12 mouse cellular contexts compared by ENCODE assay signal in genomic region chr9:97602476-97602875, GRCm38 (mm10).
DNase-seq lines count a peak whose midpoint lies in the region; ATAC-seq and TF ChIP-seq lines count a peak whose summit lies in the region.
"Had no signal": no experiment of that assay in that cellular context is flagged by ENCODE, and none has a peak within 500 bp of the region (broad histone marks: within the 10 kb centered on the region; RNA-seq: fewer than 3 reads in every experiment).

No protein-coding gene starts in this region.

- no peak for TF ChIP-seq CTCF in liver, postnatal 0 days (IDR thresholded peaks at IDR 0.05; ENCODE audit: low read depth)
- TF ChIP-seq CTCF in forebrain, postnatal 0 days (IDR thresholded peaks at IDR 0.05; ENCODE audit: low read depth): no peak

- DNase-seq in cerebellum, postnatal 10 days: peak; percentile 68 to 79
- DNase-seq in cerebellum, adult 8-10 months: no peak
- peak; percentile 33 for DNase-seq in midbrain, embryonic 14.5 days
- peak; percentile 28 for DNase-seq in limb, embryonic 10.5 days (ENCODE audit: low spot score)
- DNase-seq in liver, postnatal 0 days: no peak
- no peak for DNase-seq in forebrain, postnatal 0 days
- DNase-seq: kidney, adult 11 months; thymus, adult 18-20 months had no signal

- H3K27ac ChIP-seq in midbrain, embryonic 14.5 days (replicated peaks; ENCODE audit: low read depth, low read length): no peak overlapping the region
- H3K27ac ChIP-seq in midbrain, embryonic 15.5 days: no peak overlapping the region
- H3K27ac ChIP-seq in limb, embryonic 10.5 days: no peak overlapping the region
- H3K27ac ChIP-seq in liver, embryonic 12.5 days: no peak overlapping the region
- H3K27ac ChIP-seq in liver, postnatal 0 days (ENCODE audit: low read depth): no peak overlapping the region
- no peak overlapping the region for H3K27ac ChIP-seq in forebrain, postnatal 0 days (ENCODE audit: low read depth, low read length)
- H3K27ac ChIP-seq: limb, embryonic 12.5 days had no signal

- H3K4me1 ChIP-seq in midbrain, embryonic 14.5 days (ENCODE audit: control insufficient read depth, insufficient read depth, low read length): no peaks in the 10 kb centered on the region
- H3K4me1 ChIP-seq in midbrain, embryonic 15.5 days: peaks cover 3% of the 10 kb centered on the region; the same call in 1 of the 2 replicates
- H3K4me1 ChIP-seq in limb, embryonic 10.5 days: peaks cover 4% of the 10 kb centered on the region; the same call in 1 of the 2 replicates
- no peaks in the 10 kb centered on the region for H3K4me1 ChIP-seq in liver, embryonic 12.5 days
- no peaks in the 10 kb centered on the region for H3K4me1 ChIP-seq in liver, postnatal 0 days (ENCODE audit: insufficient read depth)
- peaks cover 5% of the 10 kb centered on the region; the same call in 1 of the 2 replicates for H3K4me1 ChIP-seq in forebrain, postnatal 0 days (ENCODE audit: insufficient read depth)

- 68% methylated on average over 5 of the region's 5 CpGs for WGBS in midbrain, embryonic 14.5 days
- WGBS in midbrain, embryonic 15.5 days: 57% methylated on average over 5 of the region's 5 CpGs
- 72% methylated on average over 5 of the region's 5 CpGs for WGBS in limb, embryonic 10.5 days
- 72% methylated on average over 5 of the region's 5 CpGs for WGBS in liver, embryonic 12.5 days (ENCODE audit: insufficient replicate concordance)
- WGBS in liver, postnatal 0 days (ENCODE audit: insufficient replicate concordance): 67% methylated on average over 5 of the region's 5 CpGs
- 68% methylated on average over 5 of the region's 5 CpGs for WGBS in forebrain, postnatal 0 days

- H3K4me2 ChIP-seq in midbrain, embryonic 14.5 days (ENCODE audit: low read length): no peak overlapping the region
- no peak overlapping the region for H3K4me2 ChIP-seq in midbrain, embryonic 15.5 days
- H3K4me2 ChIP-seq in liver, embryonic 12.5 days: no peak overlapping the region
- no peak overlapping the region for H3K4me2 ChIP-seq in liver, postnatal 0 days (ENCODE audit: low read depth, low read length)
- no peak overlapping the region for H3K4me2 ChIP-seq in forebrain, postnatal 0 days (ENCODE audit: low read depth)
- H3K4me2 ChIP-seq: limb, embryonic 12.5 days had no signal

- H3K4me3 ChIP-seq in midbrain, embryonic 14.5 days (replicated peaks; ENCODE audit: low read depth, low read length): no peak overlapping the region
- no peak overlapping the region for H3K4me3 ChIP-seq in midbrain, embryonic 15.5 days
- H3K4me3 ChIP-seq in limb, embryonic 10.5 days: no peak overlapping the region
- no peak overlapping the region for H3K4me3 ChIP-seq in liver, embryonic 12.5 days
- no peak overlapping the region for H3K4me3 ChIP-seq in liver, postnatal 0 days (ENCODE audit: low read depth, low read length)
- H3K4me3 ChIP-seq in forebrain, postnatal 0 days (ENCODE audit: low read depth, low read length): no peak overlapping the region
- H3K4me3 ChIP-seq: limb, embryonic 12.5 days had no signal

- no peak for ATAC-seq in midbrain, embryonic 14.5 days (ENCODE audit: low FRiP score, low TSS enrichment)
- no peak for ATAC-seq in midbrain, embryonic 15.5 days (replicated peaks)
- no peak for ATAC-seq in liver, embryonic 12.5 days
- no peak for ATAC-seq in liver, postnatal 0 days
- ATAC-seq in forebrain, postnatal 0 days: no peak; the same call in 1 of the 2 replicates
- ATAC-seq: lung, postnatal 0 days had no signal

- no peaks in the 10 kb centered on the region for H3K36me3 ChIP-seq in midbrain, embryonic 14.5 days (ENCODE audit: control insufficient read depth, insufficient read depth, low read length)
- H3K36me3 ChIP-seq in midbrain, embryonic 15.5 days (replicated peaks): no peaks in the 10 kb centered on the region
- no peaks in the 10 kb centered on the region for H3K36me3 ChIP-seq in limb, embryonic 10.5 days
- H3K36me3 ChIP-seq in liver, embryonic 12.5 days: no peaks in the 10 kb centered on the region
- H3K36me3 ChIP-seq in liver, postnatal 0 days (replicated peaks; ENCODE audit: insufficient read depth, low read length): no peaks in the 10 kb centered on the region
- no peaks in the 10 kb centered on the region for H3K36me3 ChIP-seq in forebrain, postnatal 0 days (ENCODE audit: insufficient read depth)
- H3K36me3 ChIP-seq: limb, embryonic 12.5 days had no signal

- H3K9ac ChIP-seq in midbrain, embryonic 14.5 days (replicated peaks; ENCODE audit: low read length): no peak overlapping the region
- no peak overlapping the region for H3K9ac ChIP-seq in midbrain, embryonic 15.5 days
- H3K9ac ChIP-seq in liver, embryonic 12.5 days: no peak overlapping the region
- no peak overlapping the region for H3K9ac ChIP-seq in liver, postnatal 0 days (replicated peaks)
- no peak overlapping the region for H3K9ac ChIP-seq in forebrain, postnatal 0 days
- H3K9ac ChIP-seq: limb, embryonic 12.5 days had no signal

- H3K9me3 ChIP-seq in midbrain, embryonic 14.5 days (ENCODE audit: control insufficient read depth, low read length): no peaks in the 10 kb centered on the region
- no peaks in the 10 kb centered on the region for H3K9me3 ChIP-seq in midbrain, embryonic 15.5 days
- H3K9me3 ChIP-seq in limb, embryonic 10.5 days (replicated peaks): no peaks in the 10 kb centered on the region
- H3K9me3 ChIP-seq in liver, embryonic 12.5 days (replicated peaks): no peaks in the 10 kb centered on the region
- H3K9me3 ChIP-seq in liver, postnatal 0 days (ENCODE audit: low read length): no peaks in the 10 kb centered on the region
- no peaks in the 10 kb centered on the region for H3K9me3 ChIP-seq in forebrain, postnatal 0 days (ENCODE audit: low read length)
- H3K9me3 ChIP-seq: limb, embryonic 12.5 days had no signal

- H3K27me3 ChIP-seq in midbrain, embryonic 14.5 days (ENCODE audit: control insufficient read depth, insufficient read depth, low read length): no peaks in the 10 kb centered on the region
- no peaks in the 10 kb centered on the region for H3K27me3 ChIP-seq in midbrain, embryonic 15.5 days (replicated peaks)
- no peaks in the 10 kb centered on the region for H3K27me3 ChIP-seq in limb, embryonic 10.5 days (ENCODE audit: low read depth, poor library complexity, severe bottlenecking)
- H3K27me3 ChIP-seq in liver, embryonic 12.5 days (replicated peaks): no peaks in the 10 kb centered on the region
- H3K27me3 ChIP-seq in liver, postnatal 0 days (ENCODE audit: insufficient read depth, low read length): no peaks in the 10 kb centered on the region
- no peaks in the 10 kb centered on the region for H3K27me3 ChIP-seq in forebrain, postnatal 0 days (ENCODE audit: insufficient read depth, low read length)
- H3K27me3 ChIP-seq: limb, embryonic 12.5 days had no signal

- TF ChIP-seq EP300 in liver, postnatal 0 days (IDR thresholded peaks at IDR 0.05; ENCODE audit: low read depth): no peak

Comparison
In these comparisons a context has a peak if more than half of its experiments do, and no peak if none do; other contexts are left out.
1. DNase-seq: peak in cerebellum, postnatal 10 days (2 of 2), midbrain, embryonic 14.5 days (single experiment) and limb, embryonic 10.5 days (single experiment); none in cerebellum, adult 8-10 months (single experiment), liver, postnatal 0 days (single experiment) and forebrain, postnatal 0 days (single experiment).